Mouse (Mus musculus) midbrain, embryonic 10.5 days (tissue): Measurements from ENCODE around the gene Fuca1. TPM values are rescaled to one million over a fixed set of nuclear protein-coding genes. Genes with fewer than 3 reads are reported as not detected.
A peak's percentile ranks its signal among the peaks of the same experiment; 100 is the strongest.

Experiments
- DNase-seq: peaks from one replicate; pipeline ENCODE4 v3.0.0-alpha.2; 2017; ENCODE audit warnings: low spot score
- H3K27ac ChIP-seq: fragments of 300-500 bp; sonication (generic); replicated peaks from 2 replicates; pipeline ENCODE4 v1.5.1; 2016; ENCODE audit warnings: mild to moderate bottlenecking
- H3K27me3 ChIP-seq: fragments of 300-500 bp; sonication (generic); 2 replicates; pipeline ENCODE4 v1.6.1; 2016; ENCODE audit warnings: low read depth, mild to moderate bottlenecking; ENCODE audit not compliant: poor library complexity, severe bottlenecking
- H3K36me3 ChIP-seq: fragments of 300-500 bp; sonication (generic); 2 replicates; pipeline ENCODE4 v1.6.1; 2016; ENCODE audit warnings: mild to moderate bottlenecking, moderate library complexity
- H3K4me1 ChIP-seq: fragments of 300-500 bp; sonication (generic); 2 replicates; pipeline ENCODE4 v1.6.1; 2016
- H3K4me3 ChIP-seq: fragments of 300-500 bp; sonication (generic); 2 replicates; pipeline ENCODE4 v1.5.1; 2016; ENCODE audit warnings: mild to moderate bottlenecking, moderate library complexity
- H3K9me3 ChIP-seq: fragments of 300-500 bp; sonication (generic); replicated peaks from 2 replicates; pipeline ENCODE4 v1.6.1; 2016; ENCODE audit warnings: mild to moderate bottlenecking
- WGBS: fragments of 180-500 bp; shearing (Covaris S2); methylation state at CpG from one replicate; pipeline ENCODE4 v1.1.7; 2016; 5-methylcytosine and 5-hydroxymethylcytosine counted together
- polyA plus RNA-seq: library from polyadenylated mRNA; unstranded; fragments of >200 nt; fragmentation: Nextera tagmentation; extraction: Ambion mirVana; gene quantifications from 2 replicates; pipeline ENCODE4 v1.2.1, GENCODE M21; 2016

The Fuca1 gene
- polyA plus RNA-seq, 1 experiment from 2014 or later = 54.0 TPM

DNA sequence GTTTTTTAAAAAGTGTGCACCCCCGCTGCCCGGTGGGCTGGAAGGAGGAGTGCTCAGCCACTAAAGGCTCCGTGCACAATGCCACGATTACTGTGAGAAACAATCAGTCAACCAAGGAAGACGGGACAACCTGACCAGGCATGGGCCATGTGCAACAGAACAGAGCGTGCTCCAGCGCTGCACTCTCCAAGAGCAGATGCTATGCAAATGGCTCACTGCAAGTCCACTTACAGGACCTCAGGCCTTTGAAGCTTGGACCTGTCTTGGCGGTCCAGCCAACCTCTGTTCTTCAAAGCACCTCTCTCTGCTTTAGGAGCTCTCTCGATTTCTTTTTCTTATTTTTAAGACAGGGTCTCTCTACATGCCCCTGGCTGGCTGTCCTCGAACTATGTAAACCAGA is 40.0 kb upstream of the Fuca1 start:
- WGBS = 85% methylated on average over 10 of the region's 10 CpGs
- Histone ChIP-seq H3K4me1 (peaks cover 37% of the 10 kb centered on the region), H3K36me3 (no peaks in the 10 kb centered on the region), H3K4me3 (no peak overlapping the region), H3K27ac (no peak overlapping the region), H3K27me3 (no peaks in the 10 kb centered on the region), H3K9me3 (no peaks in the 10 kb centered on the region)
- peak; percentile 10 for DNase-seq

DNA sequence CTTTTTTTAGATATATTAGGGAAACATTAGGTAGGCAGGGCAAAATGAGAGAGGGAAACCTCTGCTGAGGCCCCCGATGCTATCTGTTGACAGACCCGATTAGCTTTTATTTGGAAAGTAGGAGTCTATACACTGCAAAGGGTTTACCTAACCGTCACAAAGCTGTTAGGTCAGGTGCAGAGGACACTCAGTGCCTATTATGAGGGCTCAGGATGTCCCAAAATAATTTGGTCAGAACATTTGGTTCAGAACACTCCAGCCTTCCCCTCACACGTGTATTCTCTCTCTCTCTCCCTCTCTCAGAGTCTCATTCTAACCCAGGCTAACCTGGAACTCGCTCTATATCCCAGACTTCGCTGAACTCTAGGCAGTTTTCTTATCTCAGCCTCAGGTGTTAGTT is 38.5 kb upstream of the Fuca1 start:
- no peaks in the 10 kb centered on the region for H3K27me3 ChIP-seq
- peaks cover 23% of the 10 kb centered on the region for H3K4me1 ChIP-seq
- no peaks in the 10 kb centered on the region for H3K36me3 ChIP-seq
- no peak overlapping the region for H3K4me3 ChIP-seq
- peak; percentile 8 for DNase-seq
- no peaks in the 10 kb centered on the region for H3K9me3 ChIP-seq
- 83% methylated on average over 6 of the region's 6 CpGs for WGBS
- H3K27ac ChIP-seq = no peak overlapping the region

DNA sequence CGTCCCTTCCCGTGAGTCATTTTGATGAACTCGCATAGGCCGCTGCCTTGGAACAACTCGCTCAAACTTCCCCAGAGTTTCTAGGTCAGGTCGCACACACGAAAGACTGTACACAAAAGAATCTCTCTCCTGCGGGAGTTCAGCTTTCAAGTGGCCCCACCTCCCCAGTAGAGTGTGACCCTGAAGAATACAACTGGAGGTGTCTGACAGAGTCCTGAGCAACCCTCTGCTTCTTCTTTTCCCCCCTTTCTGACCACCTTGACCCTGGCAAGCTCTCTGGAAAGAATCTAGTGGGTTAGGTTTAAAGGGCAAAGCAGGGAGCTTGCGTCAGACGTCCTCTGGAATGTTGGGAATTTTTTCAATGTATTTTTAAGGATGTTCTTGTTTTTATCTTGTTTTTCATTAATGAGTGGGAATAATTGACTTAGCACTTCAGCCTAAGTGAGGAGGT is 37.1 kb upstream of the Fuca1 start:
- Histone ChIP-seq H3K27me3 (no peaks in the 10 kb centered on the region), H3K4me1 (peaks cover 21% of the 10 kb centered on the region), H3K36me3 (no peaks in the 10 kb centered on the region), H3K4me3 (no peak overlapping the region), H3K27ac (no peak overlapping the region), H3K9me3 (no peaks in the 10 kb centered on the region)
- DNase-seq = peak; percentile 10
- WGBS = 57% methylated on average over 10 of the region's 10 CpGs

DNA sequence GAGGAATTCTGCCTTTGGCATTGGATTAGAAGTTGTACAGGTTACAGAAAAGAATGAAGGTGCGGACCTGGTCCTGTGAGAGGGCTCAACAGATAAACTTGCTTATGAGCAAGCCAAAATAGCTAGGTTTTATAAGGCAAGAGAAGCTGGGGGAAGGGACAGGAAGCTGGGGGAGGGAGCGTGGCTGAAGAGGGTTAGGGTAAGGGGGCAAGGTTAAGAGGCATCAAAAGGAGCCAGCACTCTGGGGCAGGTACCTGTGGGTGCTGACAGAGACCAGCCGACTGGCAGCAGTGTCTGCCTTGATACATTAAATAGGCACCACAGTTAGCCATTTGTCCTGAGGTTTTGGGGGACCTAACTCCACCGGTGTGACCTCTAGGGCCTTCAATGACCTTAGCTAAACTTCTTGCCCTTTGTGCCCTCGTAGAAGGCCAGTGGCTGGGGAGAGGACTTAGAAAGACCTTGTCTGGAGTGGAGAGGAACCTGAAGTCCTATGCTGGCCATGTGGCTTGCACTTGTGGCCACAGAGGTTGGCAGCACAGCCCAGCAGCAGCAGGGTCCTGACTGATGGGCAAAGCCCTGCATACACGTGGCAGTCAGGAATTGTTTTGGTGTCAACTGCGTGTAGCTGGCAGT is 36.5 kb upstream of the Fuca1 start:
- Histone ChIP-seq H3K36me3 (no peaks in the 10 kb centered on the region), H3K27ac (no peak overlapping the region; the same call in 1 of the 2 replicates), H3K4me1 (peaks cover 21% of the 10 kb centered on the region), H3K9me3 (no peaks in the 10 kb centered on the region), H3K4me3 (no peak overlapping the region), H3K27me3 (no peaks in the 10 kb centered on the region)
- DNase-seq = no peak
- 65% methylated on average over 7 of the region's 7 CpGs for WGBS

DNA sequence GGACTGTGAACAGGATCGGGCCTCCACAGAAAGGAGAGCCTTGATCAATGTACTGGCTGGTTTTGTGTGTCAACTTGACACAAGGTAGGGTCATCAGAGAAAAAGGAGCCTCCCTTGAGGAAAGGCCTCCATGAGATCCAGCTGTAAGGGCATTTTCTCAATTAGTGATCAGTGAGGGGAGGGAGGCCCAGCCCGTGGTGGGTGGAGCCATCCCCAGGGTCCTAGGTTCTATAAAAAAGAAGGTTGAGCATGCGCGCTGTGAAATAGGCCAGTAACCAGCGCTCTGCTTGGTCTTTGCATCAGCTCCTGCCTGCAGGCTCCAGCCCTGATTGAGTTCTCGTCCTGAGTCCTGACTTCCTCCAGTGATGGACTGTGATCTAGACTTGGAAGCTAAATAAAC is 36.0 kb upstream of the Fuca1 start:
- H3K27me3 ChIP-seq = no peaks in the 10 kb centered on the region
- H3K9me3 ChIP-seq = no peaks in the 10 kb centered on the region
- no peak overlapping the region; the same call in 1 of the 2 replicates for H3K27ac ChIP-seq
- WGBS = 59% methylated on average over 6 of the region's 6 CpGs
- no peak for DNase-seq
- H3K36me3 ChIP-seq = no peaks in the 10 kb centered on the region
- H3K4me1 ChIP-seq = peaks cover 21% of the 10 kb centered on the region
- no peak overlapping the region for H3K4me3 ChIP-seq

DNA sequence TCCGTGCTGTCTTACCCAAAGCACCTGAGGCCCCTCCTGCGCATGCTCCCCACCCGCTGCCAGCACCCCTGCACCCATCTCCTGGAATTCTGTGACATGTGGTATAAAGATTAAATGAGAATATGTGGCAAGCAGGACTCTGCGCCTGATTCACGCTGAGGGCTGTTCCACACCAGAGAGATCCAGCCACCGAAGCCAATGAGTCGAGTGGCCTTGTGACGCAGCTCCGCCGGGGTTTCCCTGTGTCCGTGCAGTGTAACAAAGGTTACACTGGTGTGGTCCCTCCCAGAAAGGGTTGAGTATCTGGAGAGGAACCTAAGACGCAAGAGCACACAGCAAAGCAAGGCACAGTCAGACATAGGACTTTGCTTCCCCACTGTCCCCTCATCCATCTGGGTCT is 34.9 kb upstream of the Fuca1 start:
- H3K4me1 ChIP-seq = peaks cover 21% of the 10 kb centered on the region
- no peak overlapping the region for H3K4me3 ChIP-seq
- no peaks in the 10 kb centered on the region for H3K36me3 ChIP-seq
- no peaks in the 10 kb centered on the region for H3K27me3 ChIP-seq
- H3K9me3 ChIP-seq = no peaks in the 10 kb centered on the region
- DNase-seq = no peak
- no peak overlapping the region for H3K27ac ChIP-seq
- 93% methylated on average over 12 of the region's 12 CpGs for WGBS

DNA sequence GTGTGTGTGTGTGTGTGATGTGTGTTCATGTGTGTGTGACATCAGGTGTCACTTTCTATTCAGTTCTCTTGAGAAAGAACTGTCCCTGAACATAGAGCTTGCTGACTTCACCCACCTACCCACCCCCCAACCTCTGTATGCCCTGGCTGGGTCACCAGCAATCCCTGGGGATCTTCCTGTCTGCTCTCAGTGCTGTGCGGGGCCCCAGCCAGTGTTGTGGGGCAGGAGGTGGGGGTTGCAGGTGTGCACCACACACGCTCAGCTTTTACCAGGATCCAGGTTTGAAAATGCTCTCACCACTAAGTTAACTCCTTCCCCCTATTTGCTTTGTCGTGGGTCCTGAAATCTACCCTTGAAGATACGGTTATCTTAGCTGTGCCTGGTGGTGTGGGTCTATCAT is 34.4 kb upstream of the Fuca1 start:
- H3K4me3 ChIP-seq = no peak overlapping the region
- DNase-seq = no peak
- no peaks in the 10 kb centered on the region for H3K9me3 ChIP-seq
- peaks cover 21% of the 10 kb centered on the region for H3K4me1 ChIP-seq
- no peaks in the 10 kb centered on the region for H3K27me3 ChIP-seq
- no peak overlapping the region for H3K27ac ChIP-seq
- WGBS = 91% methylated on average over 4 of the region's 4 CpGs
- no peaks in the 10 kb centered on the region for H3K36me3 ChIP-seq

DNA sequence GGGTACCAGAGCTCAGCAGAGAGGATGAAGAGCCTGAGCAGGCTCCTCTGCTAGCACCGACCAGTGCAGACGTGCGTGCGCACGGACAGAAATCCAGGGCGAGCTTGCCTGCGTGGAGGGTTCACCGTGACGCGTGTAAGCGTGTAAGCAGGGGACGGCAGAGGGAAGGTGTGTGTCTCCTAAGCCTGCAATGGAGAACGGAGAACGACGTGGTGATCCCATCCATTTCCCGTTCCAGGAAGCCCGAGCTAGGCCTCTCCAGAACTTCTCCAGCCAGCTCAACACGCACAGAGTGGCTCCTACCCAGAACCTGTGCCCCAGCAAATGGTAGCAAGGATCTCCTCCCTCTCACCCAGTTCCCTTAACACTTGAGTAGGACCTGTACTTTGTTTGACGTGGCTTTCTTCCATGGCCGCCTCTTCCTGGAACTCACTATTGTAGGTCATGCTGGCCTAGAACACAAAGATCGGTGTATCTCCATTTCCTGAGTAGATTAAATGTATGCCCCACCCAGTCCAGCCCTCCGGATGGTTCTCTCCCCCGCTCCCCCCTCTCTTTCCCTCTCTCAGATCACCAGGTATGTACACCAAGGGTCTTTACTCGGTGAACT is 32.0 kb upstream of the Fuca1 start:
- DNase-seq = no peak
- Histone ChIP-seq H3K4me1 (peaks cover 13% of the 10 kb centered on the region), H3K36me3 (no peaks in the 10 kb centered on the region), H3K9me3 (no peaks in the 10 kb centered on the region), H3K27me3 (no peaks in the 10 kb centered on the region), H3K4me3 (no peak overlapping the region), H3K27ac (no peak overlapping the region)
- WGBS = 92% methylated on average over 24 of the region's 24 CpGs

DNA sequence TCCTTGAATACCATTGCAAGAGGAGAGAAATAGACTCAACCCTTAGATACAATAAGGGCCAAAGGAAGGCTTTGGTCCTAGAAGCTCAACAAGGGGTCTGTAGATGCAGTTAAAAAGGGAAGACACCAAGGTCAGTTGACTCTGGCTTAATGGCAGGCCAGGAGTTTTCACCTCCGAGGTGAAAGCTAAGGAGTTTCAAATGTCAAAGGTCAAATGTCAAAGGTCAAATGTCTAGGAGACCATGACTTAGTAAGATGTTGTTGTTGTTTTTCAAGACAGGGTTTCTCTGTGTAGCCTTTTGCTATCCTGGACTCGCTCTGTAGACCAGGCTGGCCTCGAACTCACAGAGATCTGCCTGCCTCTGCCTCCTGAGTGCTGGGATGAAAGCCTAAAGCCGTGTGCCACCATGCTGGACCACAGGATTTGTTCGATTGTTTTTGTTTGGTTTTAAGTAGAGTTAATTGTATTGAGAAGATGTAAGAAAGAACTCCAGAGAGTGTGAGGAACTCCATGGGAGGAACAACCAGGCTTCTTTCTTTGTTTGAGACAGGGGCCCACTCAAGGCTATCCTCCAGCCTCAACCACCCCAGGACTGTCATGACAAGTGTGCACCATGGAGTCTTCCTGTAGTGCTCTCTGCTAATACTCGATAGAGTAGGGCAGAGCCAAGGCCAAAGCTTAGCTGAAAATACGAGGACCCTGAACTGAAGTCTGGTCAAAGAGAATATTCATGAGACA is 31.2 kb upstream of the Fuca1 start:
- Histone ChIP-seq H3K27me3 (no peaks in the 10 kb centered on the region), H3K9me3 (no peaks in the 10 kb centered on the region), H3K36me3 (no peaks in the 10 kb centered on the region), H3K4me1 (peaks cover 5% of the 10 kb centered on the region), H3K4me3 (no peak overlapping the region), H3K27ac (no peak overlapping the region)
- WGBS = 81% methylated on average over 7 of the region's 7 CpGs
- no peak for DNase-seq

DNA sequence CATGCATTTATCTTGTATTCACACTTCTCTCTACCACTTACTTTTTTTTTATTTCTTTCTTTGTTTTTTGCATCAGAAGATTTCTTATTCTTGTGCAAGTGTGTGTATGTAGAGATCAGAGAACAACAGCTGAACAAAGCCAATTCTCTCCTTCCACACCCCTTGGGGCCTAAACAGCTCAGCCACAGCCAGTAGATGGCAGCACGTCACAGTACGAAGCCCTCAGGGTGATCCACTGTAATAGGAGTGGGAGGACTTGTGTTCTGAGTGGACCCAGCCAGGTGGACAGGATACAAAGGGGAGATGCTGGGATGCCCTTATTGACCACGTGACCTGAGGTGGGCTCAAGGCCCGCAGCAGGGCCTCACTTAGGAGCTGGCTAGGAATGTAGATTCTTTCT is 30.7 kb upstream of the Fuca1 start:
- no peaks in the 10 kb centered on the region for H3K4me1 ChIP-seq
- DNase-seq = peak; percentile 59
- H3K9me3 ChIP-seq = no peaks in the 10 kb centered on the region
- no peaks in the 10 kb centered on the region for H3K36me3 ChIP-seq
- H3K4me3 ChIP-seq = no peak overlapping the region
- 7% methylated on average over 4 of the region's 4 CpGs for WGBS
- H3K27ac ChIP-seq = no peak overlapping the region
- no peaks in the 10 kb centered on the region for H3K27me3 ChIP-seq

DNA sequence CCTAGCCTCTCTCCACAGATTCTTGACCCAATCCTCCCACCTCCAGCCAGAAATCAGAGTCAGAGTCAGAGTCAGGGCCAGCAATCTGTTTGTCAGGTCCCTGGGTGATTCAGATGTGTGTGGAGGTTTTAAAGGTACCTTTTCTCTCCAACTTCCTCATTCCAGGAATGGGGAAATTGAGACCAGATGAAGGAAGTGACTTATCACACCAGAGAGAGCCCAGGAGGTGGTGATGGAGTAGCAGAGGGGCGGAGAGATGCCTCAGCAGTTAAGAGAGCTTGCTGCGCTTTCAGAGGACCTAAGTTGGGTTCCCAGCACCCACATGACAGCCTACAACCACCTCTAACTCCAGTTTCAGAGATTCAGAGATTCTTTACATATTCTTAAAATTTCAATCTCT is 29.0 kb upstream of the Fuca1 start:
- 0 out of 2 replicates have a peak, but pooled peaks cover 5% of the 10 kb centered on the region for H3K4me1 ChIP-seq
- 78% methylated on average over 2 of the region's 2 CpGs for WGBS
- no peak for DNase-seq
- no peaks in the 10 kb centered on the region for H3K9me3 ChIP-seq
- no peak overlapping the region for H3K27ac ChIP-seq
- H3K4me3 ChIP-seq = no peak overlapping the region
- H3K36me3 ChIP-seq = no peaks in the 10 kb centered on the region
- H3K27me3 ChIP-seq = no peaks in the 10 kb centered on the region

DNA sequence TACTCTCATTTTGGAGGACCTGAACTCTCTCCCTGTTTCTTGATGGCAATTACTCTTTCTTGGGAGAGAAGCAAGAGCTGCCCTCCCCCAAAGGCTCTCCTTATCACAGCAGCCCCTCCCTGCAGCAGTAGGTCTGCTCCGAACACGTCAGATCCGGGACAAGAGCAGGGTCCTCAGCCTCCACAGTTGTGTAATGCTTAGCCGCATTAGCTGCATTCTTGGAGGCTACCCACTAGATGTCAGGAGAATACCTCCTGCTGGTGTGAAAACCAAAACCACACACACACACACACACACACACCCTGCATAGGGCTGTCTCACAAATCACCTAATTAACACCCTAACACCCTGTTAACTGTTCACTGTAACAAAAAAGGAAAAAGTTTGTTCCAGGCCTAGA is 27.7 kb upstream of the Fuca1 start:
- no peak overlapping the region for H3K27ac ChIP-seq
- 75% methylated on average over 4 of the region's 4 CpGs for WGBS
- H3K4me3 ChIP-seq = no peak overlapping the region
- H3K27me3 ChIP-seq = no peaks in the 10 kb centered on the region
- H3K36me3 ChIP-seq = no peaks in the 10 kb centered on the region
- 0 out of 2 replicates have a peak, but pooled peaks cover 5% of the 10 kb centered on the region for H3K4me1 ChIP-seq
- no peak for DNase-seq
- H3K9me3 ChIP-seq = no peaks in the 10 kb centered on the region

DNA sequence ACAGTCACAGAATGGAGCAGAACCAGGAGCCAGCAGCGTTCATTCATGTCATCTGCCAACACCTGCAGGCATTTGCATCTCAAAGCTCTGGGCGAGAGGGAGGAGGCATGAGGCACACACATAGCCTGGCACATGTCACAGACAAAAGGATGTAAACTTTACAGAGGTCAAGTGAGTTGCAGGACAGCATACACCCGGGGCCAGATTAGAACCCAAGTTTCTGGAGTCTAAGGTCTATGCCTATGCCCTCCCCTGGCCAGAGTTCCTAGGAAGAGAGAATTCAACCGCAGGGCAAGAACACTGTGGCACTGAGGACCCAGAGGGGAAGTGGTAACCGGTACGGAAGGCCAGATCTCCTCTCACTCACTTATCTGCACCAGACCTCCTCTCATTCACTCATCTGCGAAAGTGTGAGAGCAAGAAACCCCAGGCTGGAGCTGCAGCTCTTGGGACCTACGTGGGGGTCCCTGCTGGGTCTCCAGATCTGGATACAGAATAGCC is 25.4 kb upstream of the Fuca1 start, which contains the start of gene Cnr2:
TSS of gene Cnr2 (plus strand) at position 324 of the 501 bp plus-strand sequence.
- Histone ChIP-seq H3K27me3 (no peaks in the 10 kb centered on the region), H3K9me3 (no peaks in the 10 kb centered on the region), H3K4me3 (no peak within 1 kb of the TSS), H3K27ac (0 out of 2 replicates have a peak within 1 kb of the TSS, but pooled peaks have one; percentile 13), H3K4me1 (0 out of 2 replicates have a peak, but pooled peaks cover 5% of the 10 kb centered on the region), H3K36me3 (no peaks in the 10 kb centered on the region)
- DNase-seq = no peak
- WGBS = 59% methylated on average over 8 of the region's 8 CpGs
